Mouse (Mus musculus) brain, embryonic 14.5 days (tissue): ENCODE results near the gene Plcd1. TPM values are rescaled to one million over a fixed set of nuclear protein-coding genes. Genes with fewer than 3 reads are reported as not detected.

Experiments used
- DNase-seq: peaks from one replicate; pipeline ENCODE4 v3.0.0-alpha.2; 2011; ENCODE audit warnings: low read depth
- CTCF ChIP-seq: fragments of 200-500 bp; IDR thresholded peaks from 2 replicates; pipeline ENCODE4 v1.5.1; 2012; ENCODE audit warnings: inconsistent platforms, mild to moderate bottlenecking, moderate library complexity, borderline replicate concordance; ENCODE audit not compliant: insufficient read depth, insufficient read length; ENCODE audit errors: extremely low read depth
- POLR2A ChIP-seq: fragments of 200-500 bp; IDR thresholded peaks from 2 replicates; pipeline ENCODE4 v1.6.1; 2012; ENCODE audit warnings: mild to moderate bottlenecking, inconsistent platforms, borderline replicate concordance; ENCODE audit not compliant: poor library complexity, insufficient read depth, insufficient read length, severe bottlenecking; ENCODE audit errors: extremely low read depth
- polyA plus RNA-seq: library from polyadenylated mRNA; depleted of rRNA; stranded (reverse); fragments of >200 nt; gene quantifications from 2 replicates; pipeline ENCODE4 v1.2.3, GENCODE M21; 2012

Gene Plcd1
- polyA plus RNA-seq, 1 experiment: 25.0 TPM

DNA sequence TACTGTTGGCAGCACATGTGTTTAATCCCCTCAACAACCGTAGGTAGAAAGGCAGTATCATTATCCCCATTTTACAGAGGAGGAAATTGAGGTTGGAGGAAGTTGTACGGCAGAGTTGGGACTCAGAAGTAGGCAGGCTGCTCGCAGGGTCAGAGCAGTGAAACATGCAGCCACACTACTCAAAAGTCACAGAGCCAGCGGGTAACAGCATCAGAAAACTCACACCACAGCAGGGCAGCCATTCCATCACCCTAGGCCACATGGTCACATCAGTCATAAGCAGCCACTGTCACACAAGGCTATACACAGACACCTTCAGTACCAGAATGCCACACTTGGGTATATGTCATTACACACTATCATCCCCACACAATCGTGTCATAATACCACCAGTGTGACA is 6.0 kb downstream of the Plcd1 start:
- TF ChIP-seq POLR2A (no peak), CTCF (no peak)
- no peak for DNase-seq

GRCm38 (mm10) chr9:119086451-119086850 is 6.9 kb downstream of the Plcd1 start:
- no peak for DNase-seq
- TF ChIP-seq CTCF: no peak
- no peak for TF ChIP-seq POLR2A

DNA sequence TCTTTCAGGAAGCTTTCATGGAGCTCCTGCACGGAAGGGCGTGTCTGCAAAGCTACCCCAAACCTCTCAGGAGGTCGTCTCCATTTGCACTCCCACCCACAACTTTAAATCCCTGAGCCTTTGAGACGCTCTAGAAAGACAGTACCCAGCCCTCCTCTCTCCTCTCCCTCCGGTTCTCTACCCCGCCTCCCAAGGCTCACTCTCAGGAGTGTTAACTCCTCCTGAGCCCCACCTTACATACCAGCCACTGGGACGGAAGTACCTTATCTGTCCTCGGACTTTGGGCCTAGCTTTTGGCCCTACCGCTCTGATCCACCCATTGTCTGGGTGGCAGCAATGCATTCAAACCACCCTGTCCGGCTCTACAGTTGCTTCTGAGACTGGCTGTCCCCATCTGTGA is 9.3 kb downstream of the Plcd1 start:
- no peak for TF ChIP-seq POLR2A
- no peak for DNase-seq

GRCm38 (mm10) chr9:119082656-119083430 is 10.5 kb downstream of the Plcd1 start:
- DNase-seq: no peak
- TF ChIP-seq POLR2A: no peak
- TF ChIP-seq CTCF: no peak

DNA sequence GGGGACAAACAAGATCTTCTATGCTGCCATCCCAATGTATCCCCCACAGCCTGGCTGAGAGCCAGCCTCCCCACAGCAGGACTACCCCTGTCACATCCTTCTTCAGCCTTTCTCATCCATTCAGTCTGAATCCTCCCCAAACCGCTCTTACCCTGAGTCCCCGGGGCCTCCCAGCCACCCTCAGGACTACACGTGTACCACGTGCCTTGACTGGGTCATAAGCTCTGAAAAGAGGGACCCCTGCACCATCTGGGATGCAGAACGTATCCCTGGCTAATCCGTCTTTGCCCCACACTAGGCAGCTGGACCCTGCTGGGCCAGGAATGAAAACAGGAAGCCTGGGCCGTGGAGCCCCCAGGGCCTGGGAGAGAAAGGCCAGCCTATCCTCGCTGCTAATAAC is 11.3 kb downstream of the Plcd1 start:
- TF ChIP-seq CTCF (no peak), POLR2A (no peak)
- peak; percentile 82 for DNase-seq

DNA sequence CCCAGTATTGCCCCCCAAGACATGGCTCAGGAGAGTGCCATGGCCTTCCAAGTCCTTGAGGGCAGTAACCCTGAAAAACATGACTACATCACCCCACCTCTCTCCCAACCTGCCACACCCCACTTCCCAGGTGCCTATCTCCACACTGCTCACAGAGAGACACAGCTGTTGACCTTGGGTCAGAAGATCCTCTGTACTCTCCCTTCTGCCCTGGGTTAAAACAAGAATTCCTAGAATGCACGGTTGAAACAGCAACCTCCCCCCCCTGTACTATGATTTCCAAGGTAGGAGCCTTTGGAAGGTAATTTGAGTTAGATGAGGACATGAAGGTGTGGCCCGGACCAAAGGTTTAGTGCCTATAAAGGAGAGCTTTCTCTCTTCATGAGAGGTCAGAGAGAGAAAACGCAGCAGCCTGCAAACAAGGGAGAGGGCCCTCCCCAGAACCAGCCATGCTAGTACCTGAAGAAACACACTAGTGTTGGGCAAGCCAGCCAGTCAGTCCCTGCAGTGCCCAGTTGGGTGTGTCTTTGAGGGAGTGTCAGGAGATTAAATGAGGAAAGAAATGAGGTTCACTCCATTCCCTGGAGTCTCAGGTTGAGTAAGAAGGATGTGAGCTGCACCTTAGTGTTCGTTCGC is 13.1 kb downstream of the Plcd1 start:
- TF ChIP-seq POLR2A: no peak
- TF ChIP-seq CTCF: no peak

DNA sequence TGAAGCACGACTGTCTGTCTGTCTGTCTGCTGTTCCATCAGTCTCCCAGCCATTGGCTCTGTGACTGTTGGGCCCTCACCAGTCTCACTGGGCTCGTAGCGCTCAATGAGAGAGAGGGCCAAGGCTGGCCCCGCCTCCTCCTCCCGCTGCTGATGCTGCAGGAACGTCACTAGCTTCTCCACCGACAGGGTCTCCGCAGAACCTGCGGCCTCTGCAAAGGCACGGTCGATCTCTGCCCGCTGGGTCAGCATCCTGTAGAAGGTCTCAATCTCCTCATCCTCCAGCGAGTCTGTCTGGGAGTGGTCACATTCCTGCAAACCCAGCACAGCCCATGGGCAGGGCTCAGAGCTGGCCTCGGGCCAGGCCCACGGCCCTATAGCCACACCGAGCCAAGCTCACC is 17.6 kb downstream of the Plcd1 start:
- DNase-seq: no peak
- TF ChIP-seq CTCF (no peak), POLR2A (no peak)

More for the DNA sequence above, 13.1 kb downstream of the Plcd1 start:
- DNase-seq: no peak

- DNase-seq: no peak
- no peak for TF ChIP-seq POLR2A
- no peak for TF ChIP-seq CTCF
Observed at GRCm38 (mm10) chr9:119073184-119073895, 20.0 kb downstream of the Plcd1 start.

DNA sequence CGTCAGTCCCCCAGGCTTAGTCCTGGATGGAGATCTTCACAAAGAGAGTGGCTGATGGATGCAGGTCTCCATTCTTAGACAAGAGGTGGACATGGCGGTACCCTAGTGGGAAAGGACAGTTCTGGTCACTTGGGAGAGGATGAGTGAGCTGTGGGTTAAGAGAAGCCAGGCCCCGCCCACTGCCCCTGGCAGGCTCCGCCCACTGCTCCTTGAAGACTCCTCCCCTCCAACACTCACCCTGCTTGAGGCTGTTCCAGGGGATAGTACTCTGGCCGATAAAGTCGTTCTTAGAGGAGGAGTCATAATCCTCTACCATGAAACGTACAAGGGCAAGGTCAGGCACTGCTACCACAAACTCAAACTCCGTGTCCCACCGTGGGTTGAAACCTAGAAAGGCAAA is 21.5 kb downstream of the Plcd1 start:
- TF ChIP-seq CTCF (no peak), POLR2A (no peak)
- DNase-seq: no peak

- TF ChIP-seq POLR2A (no peak), CTCF (no peak)
- no peak for DNase-seq
Observed at GRCm38 (mm10) chr9:119070173-119070825, 23.0 kb downstream of the Plcd1 start.

DNA sequence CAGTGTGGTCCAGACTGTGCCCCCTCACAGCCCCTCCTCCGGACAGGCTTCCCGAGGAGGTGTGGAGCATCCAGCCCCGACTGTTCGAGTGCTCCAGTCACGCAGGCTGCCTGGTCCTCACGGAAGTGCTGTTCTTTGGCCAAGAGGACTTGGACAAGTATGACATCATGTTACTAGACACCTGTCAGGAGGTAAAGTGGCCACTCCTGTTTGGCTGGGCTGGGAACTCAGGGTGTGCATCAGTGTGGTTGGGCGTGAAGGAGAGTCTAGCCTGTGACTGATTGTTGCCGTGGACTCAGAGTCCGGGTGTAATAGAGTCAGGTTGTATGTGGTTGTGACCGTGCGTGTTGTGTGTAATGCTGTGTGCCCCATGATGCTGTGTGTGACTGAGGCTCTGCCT is 25.0 kb downstream of the Plcd1 start:
- no peak for TF ChIP-seq CTCF
- no peak for TF ChIP-seq POLR2A
- DNase-seq: no peak
